Mouse (Mus musculus) forebrain, embryonic 13.5 days (tissue): Measurements from ENCODE around the gene Nadk. TPM values are rescaled to one million over a fixed set of nuclear protein-coding genes. Genes with fewer than 3 reads are reported as not detected.
"Not testable (repeated sequence)": the region's sequence is repeated elsewhere in the genome, so short reads cannot be mapped to it uniquely, and the experiment has no call there.

Experiments
- ATAC-seq: fragments of 200-750 bp; cut with Nextera tagmentation; 2 replicates; pipeline ENCODE4 v1.8.0; 2017
- H3K27ac ChIP-seq: fragments of 300-500 bp; sonication (generic); 2 replicates; pipeline ENCODE4 v1.5.1; 2015; ENCODE audit warnings: inconsistent platforms, mild to moderate bottlenecking, moderate library complexity
- H3K27me3 ChIP-seq: fragments of 300-500 bp; sonication (generic); 2 replicates; pipeline ENCODE4 v1.6.1; 2015; ENCODE audit warnings: mild to moderate bottlenecking, inconsistent platforms
- H3K36me3 ChIP-seq: fragments of 300-500 bp; sonication (generic); 2 replicates; pipeline ENCODE4 v1.6.1; 2015; ENCODE audit warnings: mild to moderate bottlenecking, inconsistent platforms; ENCODE audit not compliant: poor library complexity, severe bottlenecking
- H3K4me1 ChIP-seq: fragments of 300-500 bp; sonication (generic); 2 replicates; pipeline ENCODE4 v1.6.1; 2015; ENCODE audit warnings: inconsistent platforms
- H3K4me2 ChIP-seq: fragments of 300-500 bp; sonication (generic); 2 replicates; pipeline ENCODE4 v1.6.1; 2015; ENCODE audit warnings: inconsistent platforms, mild to moderate bottlenecking, moderate library complexity
- H3K4me3 ChIP-seq: fragments of 300-500 bp; sonication (generic); 2 replicates; pipeline ENCODE4 v1.5.1; 2015; ENCODE audit warnings: mild to moderate bottlenecking, inconsistent platforms
- H3K9ac ChIP-seq: fragments of 300-500 bp; sonication (generic); 2 replicates; pipeline ENCODE4 v1.6.1; 2015; ENCODE audit warnings: mild to moderate bottlenecking, inconsistent platforms
- H3K9me3 ChIP-seq: fragments of 300-500 bp; sonication (generic); replicated peaks from 2 replicates; pipeline ENCODE4 v1.6.1; 2016; ENCODE audit warnings: inconsistent platforms
- WGBS: fragments of 180-500 bp; shearing (Covaris S2); methylation state at CpG from one replicate; pipeline ENCODE4 v1.1.7; 2015; 5-methylcytosine and 5-hydroxymethylcytosine counted together
- polyA plus RNA-seq: library from polyadenylated mRNA; unstranded; fragments of >200 nt; fragmentation: Nextera tagmentation; extraction: Ambion mirVana; gene quantifications from 2 replicates; pipeline ENCODE4 v1.2.1, GENCODE M21; 2015

The Nadk gene
- polyA plus RNA-seq, 1 experiment from 2014 or later: 88.7 TPM

GRCm38 (mm10) chr4:155559454-155559853, 2.7 kb upstream of the Nadk start:
- Histone ChIP-seq H3K4me1 (peaks cover 19% of the 10 kb centered on the region), H3K9me3 (no peaks in the 10 kb centered on the region), H3K9ac (no peak overlapping the region), H3K27me3 (no peaks in the 10 kb centered on the region), H3K27ac (no peak overlapping the region), H3K4me3 (no peak overlapping the region), H3K36me3 (peaks cover 69% of the 10 kb centered on the region), H3K4me2 (no peak overlapping the region)
- ATAC-seq: no peak
- WGBS: 89% methylated on average over 6 of the region's 6 CpGs

GRCm38 (mm10) chr4:155560932-155561331, 1.2 kb upstream of the Nadk start:
- Histone ChIP-seq H3K27ac (0 out of 2 replicates have a peak overlapping the region, but pooled peaks have one; percentile 11), H3K36me3 (peaks cover 54% of the 10 kb centered on the region), H3K4me2 (no peak overlapping the region), H3K9me3 (no peaks in the 10 kb centered on the region), H3K9ac (no peak overlapping the region), H3K4me3 (no peak overlapping the region), H3K4me1 (peaks cover 30% of the 10 kb centered on the region), H3K27me3 (no peaks in the 10 kb centered on the region)
- no peak for ATAC-seq
- 61% methylated on average over 2 of the region's 2 CpGs for WGBS

GRCm38 (mm10) chr4:155562725-155563399, 684 bp downstream of the Nadk start:
- H3K4me3 ChIP-seq: peak overlapping the region; percentile 65
- no peaks in the 10 kb centered on the region for H3K27me3 ChIP-seq
- peaks cover 39% of the 10 kb centered on the region for H3K36me3 ChIP-seq
- H3K27ac ChIP-seq: peak overlapping the region; percentile 74
- H3K9me3 ChIP-seq: no peaks in the 10 kb centered on the region
- WGBS: 2% methylated on average over 19 of the region's 19 CpGs
- H3K4me1 ChIP-seq: peaks cover 36% of the 10 kb centered on the region
- peak overlapping the region; percentile 58 for H3K9ac ChIP-seq
- ATAC-seq: 0 out of 2 replicates have a peak, but pooled peaks have one; percentile 7
- H3K4me2 ChIP-seq: peak overlapping the region; percentile 85

- no peaks in the 10 kb centered on the region for H3K27me3 ChIP-seq
- H3K4me1 ChIP-seq: peaks cover 36% of the 10 kb centered on the region
- no peaks in the 10 kb centered on the region for H3K9me3 ChIP-seq
- H3K36me3 ChIP-seq: peaks cover 32% of the 10 kb centered on the region
- under 1% methylated on average over 69 of the region's 69 CpGs for WGBS
- H3K4me3 ChIP-seq: peak overlapping the region; percentile 65
- peak; percentile 97 for ATAC-seq
- H3K9ac ChIP-seq: peak overlapping the region; percentile 77
- peak overlapping the region; percentile 83 for H3K27ac ChIP-seq
- peak overlapping the region; percentile 85 for H3K4me2 ChIP-seq
Observed at GRCm38 (mm10) chr4:155563400-155564231, 1.4 kb downstream of the Nadk start.

- H3K4me1 ChIP-seq: peaks cover 36% of the 10 kb centered on the region
- 18% methylated on average over 20 of the region's 20 CpGs for WGBS
Observed at GRCm38 (mm10) chr4:155564315-155565069, 2.3 kb downstream of the Nadk start.

GRCm38 (mm10) chr4:155566555-155566954, 4.4 kb downstream of the Nadk start:
- no peak overlapping the region for H3K4me2 ChIP-seq
- no peak overlapping the region for H3K9ac ChIP-seq
- H3K4me3 ChIP-seq: no peak overlapping the region
- H3K27ac ChIP-seq: no peak overlapping the region
- 87% methylated on average over 8 of the region's 8 CpGs for WGBS
- ATAC-seq: no peak
- H3K9me3 ChIP-seq: no peaks in the 10 kb centered on the region
- H3K4me1 ChIP-seq: peaks cover 34% of the 10 kb centered on the region
- no peaks in the 10 kb centered on the region for H3K27me3 ChIP-seq
- peaks cover 3% of the 10 kb centered on the region; the same call in 1 of the 2 replicates for H3K36me3 ChIP-seq

More at GRCm38 (mm10) chr4:155564315-155565069, 2.3 kb downstream of the Nadk start:
- peaks cover 23% of the 10 kb centered on the region for H3K36me3 ChIP-seq
- peak overlapping the region; percentile 85 for H3K4me2 ChIP-seq
- peak overlapping the region; percentile 83 for H3K27ac ChIP-seq
- peak overlapping the region; percentile 77 for H3K9ac ChIP-seq
- no peak for ATAC-seq
- peak overlapping the region; percentile 65 for H3K4me3 ChIP-seq
- no peaks in the 10 kb centered on the region for H3K27me3 ChIP-seq
- H3K9me3 ChIP-seq: no peaks in the 10 kb centered on the region

GRCm38 (mm10) chr4:155568170-155568569, 6.0 kb downstream of the Nadk start:
- no peak overlapping the region for H3K27ac ChIP-seq
- H3K27me3 ChIP-seq: no peaks in the 10 kb centered on the region
- H3K4me1 ChIP-seq: peaks cover 20% of the 10 kb centered on the region
- H3K4me3 ChIP-seq: no peak overlapping the region
- H3K4me2 ChIP-seq: no peak overlapping the region
- no peak overlapping the region for H3K9ac ChIP-seq
- 42% methylated on average over 2 of the region's 2 CpGs for WGBS
- no peak for ATAC-seq
- H3K36me3 ChIP-seq: peaks cover 3% of the 10 kb centered on the region; the same call in 1 of the 2 replicates
- no peaks in the 10 kb centered on the region for H3K9me3 ChIP-seq

GRCm38 (mm10) chr4:155568632-155569370, 6.6 kb downstream of the Nadk start:
- Histone ChIP-seq H3K27ac (no peak overlapping the region), H3K4me1 (peaks cover 20% of the 10 kb centered on the region), H3K27me3 (no peaks in the 10 kb centered on the region), H3K36me3 (peaks cover 3% of the 10 kb centered on the region; the same call in 1 of the 2 replicates), H3K4me2 (no peak overlapping the region), H3K9me3 (no peaks in the 10 kb centered on the region), H3K4me3 (no peak overlapping the region), H3K9ac (0 out of 2 replicates have a peak overlapping the region, but pooled peaks have one; percentile 12)
- ATAC-seq: no peak
- 98% methylated on average over 7 of the region's 7 CpGs for WGBS

- no peak overlapping the region for H3K4me2 ChIP-seq
- H3K4me1 ChIP-seq: peaks cover 13% of the 10 kb centered on the region
- H3K36me3 ChIP-seq: peaks cover 3% of the 10 kb centered on the region; the same call in 1 of the 2 replicates
- no peaks in the 10 kb centered on the region for H3K27me3 ChIP-seq
- H3K9me3 ChIP-seq: no peaks in the 10 kb centered on the region
- 93% methylated on average over 6 of the region's 6 CpGs for WGBS
- no peak overlapping the region for H3K27ac ChIP-seq
- H3K9ac ChIP-seq: no peak overlapping the region
- ATAC-seq: no peak
- no peak overlapping the region for H3K4me3 ChIP-seq
Observed at GRCm38 (mm10) chr4:155569818-155570217, 7.6 kb downstream of the Nadk start.

GRCm38 (mm10) chr4:155570315-155570714, 8.1 kb downstream of the Nadk start:
- H3K36me3 ChIP-seq, H3K4me2 ChIP-seq, H3K4me1 ChIP-seq, H3K27ac ChIP-seq, ATAC-seq, H3K9ac ChIP-seq, H3K27me3 ChIP-seq, H3K4me3 ChIP-seq, H3K9me3 ChIP-seq: not testable (repeated sequence)
- WGBS: 94% methylated on average over 11 of the region's 11 CpGs

- Histone ChIP-seq H3K27me3 (no peaks in the 10 kb centered on the region), H3K4me1 (peaks cover 2% of the 10 kb centered on the region; the same call in 1 of the 2 replicates), H3K9me3 (no peaks in the 10 kb centered on the region), H3K27ac (no peak overlapping the region), H3K4me3 (no peak overlapping the region), H3K9ac (no peak overlapping the region), H3K4me2 (no peak overlapping the region), H3K36me3 (peaks cover 2% of the 10 kb centered on the region; the same call in 1 of the 2 replicates)
- 78% methylated on average over 2 of the region's 2 CpGs for WGBS
- ATAC-seq: no peak
Observed at GRCm38 (mm10) chr4:155571442-155571841, 9.3 kb downstream of the Nadk start.
